Mouse (Mus musculus) heart, embryonic 16.5 days (tissue): ENCODE results near the gene Tril. TPM values are rescaled to one million over a fixed set of nuclear protein-coding genes. Genes with fewer than 3 reads are reported as not detected.

Experiments used
- ATAC-seq: fragments of 200-750 bp; cut with Nextera tagmentation; replicated peaks from 2 replicates; pipeline ENCODE4 v1.8.0; 2017; ENCODE audit warnings: moderate number of reproducible peaks; ENCODE audit not compliant: insufficient read depth, low FRiP score; ENCODE audit errors: extremely low read depth
- H3K27ac ChIP-seq: fragments of 300-500 bp; sonication (generic); 2 replicates; pipeline ENCODE4 v1.5.1; 2014; ENCODE audit warnings: mild to moderate bottlenecking, low read length, control low read depth, moderate library complexity
- H3K27me3 ChIP-seq: fragments of 300-500 bp; sonication (generic); 2 replicates; pipeline ENCODE4 v1.6.1; 2014; ENCODE audit warnings: low read length, mixed read lengths; ENCODE audit not compliant: control insufficient read depth, insufficient read depth
- H3K36me3 ChIP-seq: fragments of 300-500 bp; sonication (generic); 2 replicates; pipeline ENCODE4 v1.6.1; 2014; ENCODE audit not compliant: control insufficient read depth, insufficient read depth
- H3K4me1 ChIP-seq: fragments of 300-500 bp; sonication (generic); 2 replicates; pipeline ENCODE4 v1.6.1; 2014; ENCODE audit warnings: low read length, mixed read lengths; ENCODE audit not compliant: control insufficient read depth, insufficient read depth
- H3K4me2 ChIP-seq: fragments of 300-500 bp; sonication (generic); 2 replicates; pipeline ENCODE4 v1.6.1; 2014; ENCODE audit warnings: low read depth, mild to moderate bottlenecking, control low read depth, low read length
- H3K4me3 ChIP-seq: fragments of 300-500 bp; sonication (generic); 2 replicates; pipeline ENCODE4 v1.5.1; 2014; ENCODE audit warnings: mild to moderate bottlenecking, control low read depth, low read length
- H3K9ac ChIP-seq: fragments of 300-500 bp; sonication (generic); 2 replicates; pipeline ENCODE4 v1.6.1; 2014; ENCODE audit warnings: low read length, control low read depth
- H3K9me3 ChIP-seq: fragments of 300-500 bp; sonication (generic); replicated peaks from 2 replicates; pipeline ENCODE4 v1.6.1; 2016; ENCODE audit warnings: low read length; ENCODE audit not compliant: control insufficient read depth
- WGBS: fragments of 180-500 bp; shearing (Covaris S2); extraction: QIAGEN DNeasy Blood & Tissue Kit; methylation state at CpG from one replicate; pipeline ENCODE4 v1.1.7; 2014; 5-methylcytosine and 5-hydroxymethylcytosine counted together
- polyA plus RNA-seq: library from polyadenylated mRNA; unstranded; fragments of >200 nt; fragmentation: Nextera tagmentation; extraction: Ambion mirVana; gene quantifications from 2 replicates; pipeline ENCODE4 v1.2.1, GENCODE M21; 2015

Tril gene
- polyA plus RNA-seq, 1 experiment from 2014 or later: 4.4 TPM

- no peak overlapping the region for H3K4me3 ChIP-seq
- H3K4me1 ChIP-seq: peaks cover 12% of the 10 kb centered on the region
- H3K27ac ChIP-seq: no peak overlapping the region
- peaks cover 22% of the 10 kb centered on the region for H3K27me3 ChIP-seq
- H3K9ac ChIP-seq: no peak overlapping the region
- H3K4me2 ChIP-seq: no peak overlapping the region
- H3K36me3 ChIP-seq: no peaks in the 10 kb centered on the region
- no peaks in the 10 kb centered on the region for H3K9me3 ChIP-seq
- no peak for ATAC-seq
These were observed 6.4 kb downstream of the Tril start for GRCm38 (mm10) chr6:53814214-53814613.

- no peak for ATAC-seq
- Histone ChIP-seq H3K9me3 (no peaks in the 10 kb centered on the region), H3K4me2 (no peak overlapping the region), H3K27me3 (peaks cover 7% of the 10 kb centered on the region), H3K4me3 (no peak overlapping the region), H3K36me3 (no peaks in the 10 kb centered on the region), H3K4me1 (0 out of 2 replicates have a peak, but pooled peaks cover under 1% of the 10 kb centered on the region), H3K27ac (no peak overlapping the region), H3K9ac (no peak overlapping the region)
- 65% methylated on average over 3 of the region's 3 CpGs for WGBS
These were observed 8.4 kb downstream of the Tril start for GRCm38 (mm10) chr6:53812242-53812641.

GRCm38 (mm10) chr6:53808801-53809200 is 11.8 kb downstream of the Tril start:
- H3K4me2 ChIP-seq: no peak overlapping the region
- H3K4me3 ChIP-seq: no peak overlapping the region
- H3K27me3 ChIP-seq: no peaks in the 10 kb centered on the region
- no peak overlapping the region for H3K27ac ChIP-seq
- ATAC-seq: no peak
- H3K36me3 ChIP-seq: no peaks in the 10 kb centered on the region
- no peaks in the 10 kb centered on the region for H3K9me3 ChIP-seq
- 79% methylated on average over 9 of the region's 9 CpGs for WGBS
- H3K4me1 ChIP-seq: 0 out of 2 replicates have a peak, but pooled peaks cover 3% of the 10 kb centered on the region
- no peak overlapping the region for H3K9ac ChIP-seq

- 56% methylated on average over 3 of the region's 3 CpGs for WGBS
- no peaks in the 10 kb centered on the region for H3K9me3 ChIP-seq
- ATAC-seq: no peak
- no peak overlapping the region for H3K27ac ChIP-seq
- H3K36me3 ChIP-seq: no peaks in the 10 kb centered on the region
- peaks cover 6% of the 10 kb centered on the region for H3K4me1 ChIP-seq
- 0 out of 2 replicates have a peak, but pooled peaks cover 2% of the 10 kb centered on the region for H3K27me3 ChIP-seq
- H3K4me3 ChIP-seq: no peak overlapping the region
- H3K9ac ChIP-seq: no peak overlapping the region
- H3K4me2 ChIP-seq: no peak overlapping the region
These were observed 13.4 kb downstream of the Tril start for GRCm38 (mm10) chr6:53807185-53807584.

GRCm38 (mm10) chr6:53806591-53807023 is 14.0 kb downstream of the Tril start:
- no peaks in the 10 kb centered on the region for H3K9me3 ChIP-seq
- ATAC-seq: no peak
- 0 out of 2 replicates have a peak, but pooled peaks cover 6% of the 10 kb centered on the region for H3K27me3 ChIP-seq
- WGBS: 59% methylated on average over 8 of the region's 8 CpGs
- H3K9ac ChIP-seq: no peak overlapping the region
- no peak overlapping the region for H3K27ac ChIP-seq
- peaks cover 11% of the 10 kb centered on the region for H3K4me1 ChIP-seq
- no peak overlapping the region for H3K4me3 ChIP-seq
- no peaks in the 10 kb centered on the region for H3K36me3 ChIP-seq
- no peak overlapping the region for H3K4me2 ChIP-seq

- peaks cover 16% of the 10 kb centered on the region for H3K4me1 ChIP-seq
- no peak for ATAC-seq
These were observed 14.6 kb downstream of the Tril start for GRCm38 (mm10) chr6:53806021-53806420.

GRCm38 (mm10) chr6:53804145-53804544 is 16.5 kb downstream of the Tril start:
- 70% methylated on average over 6 of the region's 6 CpGs for WGBS
- no peak overlapping the region for H3K4me3 ChIP-seq
- H3K27me3 ChIP-seq: 0 out of 2 replicates have a peak, but pooled peaks cover 6% of the 10 kb centered on the region
- ATAC-seq: no peak
- no peak overlapping the region for H3K9ac ChIP-seq
- H3K9me3 ChIP-seq: no peaks in the 10 kb centered on the region
- H3K27ac ChIP-seq: no peak overlapping the region
- H3K4me2 ChIP-seq: no peak overlapping the region
- no peaks in the 10 kb centered on the region for H3K36me3 ChIP-seq
- H3K4me1 ChIP-seq: peaks cover 16% of the 10 kb centered on the region

More at GRCm38 (mm10) chr6:53806021-53806420, 14.6 kb downstream of the Tril start:
- Histone ChIP-seq H3K4me2 (no peak overlapping the region), H3K36me3 (no peaks in the 10 kb centered on the region), H3K4me3 (no peak overlapping the region), H3K27me3 (0 out of 2 replicates have a peak, but pooled peaks cover 6% of the 10 kb centered on the region), H3K9ac (no peak overlapping the region), H3K9me3 (no peaks in the 10 kb centered on the region), H3K27ac (no peak overlapping the region)
- whole genome bisulfite sequencing: 76% methylated on average over 5 of the region's 5 CpGs

GRCm38 (mm10) chr6:53803551-53803950 is 17.1 kb downstream of the Tril start:
- H3K4me1 ChIP-seq: peaks cover 16% of the 10 kb centered on the region
- H3K27ac ChIP-seq: no peak overlapping the region
- no peak overlapping the region for H3K4me2 ChIP-seq
- WGBS: 94% methylated on average over 4 of the region's 4 CpGs
- H3K9ac ChIP-seq: no peak overlapping the region
- no peak overlapping the region for H3K4me3 ChIP-seq
- H3K36me3 ChIP-seq: no peaks in the 10 kb centered on the region
- 0 out of 2 replicates have a peak, but pooled peaks cover 6% of the 10 kb centered on the region for H3K27me3 ChIP-seq
- H3K9me3 ChIP-seq: no peaks in the 10 kb centered on the region
- ATAC-seq: no peak

- Histone ChIP-seq H3K36me3 (no peaks in the 10 kb centered on the region), H3K4me3 (no peak overlapping the region), H3K9me3 (no peaks in the 10 kb centered on the region), H3K4me2 (no peak overlapping the region), H3K9ac (no peak overlapping the region), H3K27ac (no peak overlapping the region), H3K27me3 (0 out of 2 replicates have a peak, but pooled peaks cover 6% of the 10 kb centered on the region), H3K4me1 (peaks cover 12% of the 10 kb centered on the region)
- ATAC-seq: no peak
- WGBS: 29% methylated on average over 5 of the region's 5 CpGs
These were observed 18.7 kb downstream of the Tril start for GRCm38 (mm10) chr6:53801893-53802286.
